Mouse (Mus musculus): Measurements from ENCODE around the gene Prtg. TPM values are rescaled to one million over a fixed set of nuclear protein-coding genes. Genes with fewer than 3 reads are reported as not detected.

The Prtg gene
- polyA plus RNA-seq (2014; fragmentation: Illumina TruSeq; extraction: RNeasy Lipid Tissue Mini Kit (QIAGEN cat#74804); ENCODE audit: low replicate concordance) = 0.19 TPM

GRCm38 (mm10) chr9:72806731-72807419, at the start of gene Prtg:
TSS of gene Prtg (plus strand) at chr9:72806874.

GRCm38 (mm10) chr9:72925021-72925934, 118.6 kb downstream of the Prtg start, which contains the start of gene Pygo1:
TSS of gene Pygo1 (plus strand) at chr9:72925645.

GRCm38 (mm10) chr9:72958521-72959450, 152.1 kb downstream of the Prtg start, which contains the start of the genes Dyx1c1 and Gm44503:
TSS of gene Dyx1c1 (plus strand) at chr9:72958785.
TSS of gene Gm44503 (plus strand) at chr9:72958852.

Other genes with a start within 250 kb of the Prtg start
- 141 TPM for gene Nedd4, start 144.5 kb upstream of the Prtg start, polyA plus RNA-seq (2014; fragmentation: Illumina TruSeq; extraction: RNeasy Lipid Tissue Mini Kit (QIAGEN cat#74804); ENCODE audit: low replicate concordance)
- 0.82 TPM for gene Pygo1, start 118.8 kb downstream of the Prtg start, polyA plus RNA-seq (2014; fragmentation: Illumina TruSeq; extraction: RNeasy Lipid Tissue Mini Kit (QIAGEN cat#74804); ENCODE audit: low replicate concordance)
- gene Dyx1c1, start 151.9 kb downstream of the Prtg start, polyA plus RNA-seq (2014; fragmentation: Illumina TruSeq; extraction: RNeasy Lipid Tissue Mini Kit (QIAGEN cat#74804); ENCODE audit: low replicate concordance) = not detected
- not detected for gene Gm44503, start 152.0 kb downstream of the Prtg start, polyA plus RNA-seq (2014; fragmentation: Illumina TruSeq; extraction: RNeasy Lipid Tissue Mini Kit (QIAGEN cat#74804); ENCODE audit: low replicate concordance)
- 8.4 TPM for gene Ccpg1os, start 178.5 kb downstream of the Prtg start, polyA plus RNA-seq (2014; fragmentation: Illumina TruSeq; extraction: RNeasy Lipid Tissue Mini Kit (QIAGEN cat#74804); ENCODE audit: low replicate concordance)
- 57.4 TPM for gene Ccpg1, start 178.6 kb downstream of the Prtg start, polyA plus RNA-seq (2014; fragmentation: Illumina TruSeq; extraction: RNeasy Lipid Tissue Mini Kit (QIAGEN cat#74804); ENCODE audit: low replicate concordance)
- 5.1 TPM for gene Pigb, start 233.5 kb downstream of the Prtg start, polyA plus RNA-seq (2014; fragmentation: Illumina TruSeq; extraction: RNeasy Lipid Tissue Mini Kit (QIAGEN cat#74804); ENCODE audit: low replicate concordance)
- 18.5 TPM for gene Rab27a, start 238.0 kb downstream of the Prtg start, polyA plus RNA-seq (2014; fragmentation: Illumina TruSeq; extraction: RNeasy Lipid Tissue Mini Kit (QIAGEN cat#74804); ENCODE audit: low replicate concordance)

All from small intestine, adult 10 weeks (tissue).